In genomic region chr8:91913121-91913520, GRCm38 (mm10) we compare ENCODE assay signal across 16 mouse cellular contexts.
DNase-seq lines count a peak whose midpoint lies in the region; ATAC-seq and TF ChIP-seq lines count a peak whose summit lies in the region.
"Had no signal": no experiment of that assay in that cellular context is flagged by ENCODE, and none has a peak within 500 bp of the region (broad histone marks: within the 10 kb centered on the region; RNA-seq: fewer than 3 reads in every experiment).

No protein-coding gene starts in this region.

- no peak overlapping the region for H3K4me2 ChIP-seq in midbrain, embryonic 14.5 days (ENCODE audit: low read length)
- H3K4me2 ChIP-seq: forebrain, embryonic 15.5 days; heart, embryonic 13.5 days; hindbrain, embryonic 13.5 days had no signal

- H3K9me3 ChIP-seq in midbrain, embryonic 14.5 days (ENCODE audit: control insufficient read depth, low read length) = no peaks in the 10 kb centered on the region
- no peaks in the 10 kb centered on the region for H3K9me3 ChIP-seq in midbrain, embryonic 10.5 days (replicated peaks)
- H3K9me3 ChIP-seq: forebrain, embryonic 15.5 days; heart, embryonic 13.5 days; hindbrain, embryonic 13.5 days had no signal

- no peak for TF ChIP-seq EP300 in heart, adult 2 months (IDR thresholded peaks at IDR 0.05; ENCODE audit: insufficient read depth, low read depth, low read length)

- H3K27me3 ChIP-seq in heart, adult 2 months (ENCODE audit: control insufficient read depth, insufficient read depth, low read length) = no peaks in the 10 kb centered on the region
- no peaks in the 10 kb centered on the region for H3K27me3 ChIP-seq in midbrain, embryonic 14.5 days (ENCODE audit: control insufficient read depth, insufficient read depth, low read length)
- H3K27me3 ChIP-seq in midbrain, embryonic 10.5 days (ENCODE audit: low read depth, poor library complexity, severe bottlenecking) = 0 out of 2 replicates have a peak, but pooled peaks cover 5% of the 10 kb centered on the region
- H3K27me3 ChIP-seq: forebrain, embryonic 15.5 days had no signal

- H3K4me3 ChIP-seq in heart, adult 2 months = no peak overlapping the region
- no peak overlapping the region for H3K4me3 ChIP-seq in midbrain, embryonic 14.5 days (replicated peaks; ENCODE audit: low read depth, low read length)
- no peak overlapping the region for H3K4me3 ChIP-seq in midbrain, embryonic 10.5 days
- H3K4me3 ChIP-seq: forebrain, embryonic 15.5 days; heart, embryonic 13.5 days; hindbrain, embryonic 13.5 days had no signal

- H3K9ac ChIP-seq in heart, adult 2 months (ENCODE audit: low read depth, low read length) = no peak overlapping the region
- no peak overlapping the region for H3K9ac ChIP-seq in midbrain, embryonic 14.5 days (replicated peaks; ENCODE audit: low read length)
- H3K9ac ChIP-seq: forebrain, embryonic 15.5 days; heart, embryonic 13.5 days; hindbrain, embryonic 13.5 days had no signal

- intact Hi-C loops in heart, adult 2 months (cut with DNase I) = no loop called here

- H3K36me3 ChIP-seq in heart, adult 2 months (ENCODE audit: control insufficient read depth, insufficient read depth, low read length) = no peaks in the 10 kb centered on the region
- no peaks in the 10 kb centered on the region for H3K36me3 ChIP-seq in midbrain, embryonic 14.5 days (ENCODE audit: control insufficient read depth, insufficient read depth, low read length)
- no peaks in the 10 kb centered on the region for H3K36me3 ChIP-seq in midbrain, embryonic 10.5 days
- H3K36me3 ChIP-seq: forebrain, embryonic 15.5 days; heart, embryonic 13.5 days; hindbrain, embryonic 13.5 days had no signal

- H3K27ac ChIP-seq in heart, adult 2 months = no peak overlapping the region
- no peak overlapping the region for H3K27ac ChIP-seq in midbrain, embryonic 14.5 days (replicated peaks; ENCODE audit: low read depth, low read length)
- H3K27ac ChIP-seq in midbrain, embryonic 10.5 days (replicated peaks) = no peak overlapping the region
- H3K27ac ChIP-seq: forebrain, embryonic 15.5 days; heart, embryonic 13.5 days; hindbrain, embryonic 13.5 days had no signal

- WGBS in heart, adult 2 months = 47% methylated on average over 6 of the region's 6 CpGs
- 74% methylated on average over 6 of the region's 6 CpGs for WGBS in midbrain, embryonic 14.5 days
- WGBS in midbrain, embryonic 10.5 days = 82% methylated on average over 6 of the region's 6 CpGs

- no peaks in the 10 kb centered on the region for H3K79me2 ChIP-seq in heart, adult 2 months (replicated peaks; ENCODE audit: control insufficient read depth, insufficient read depth, low read length)

- peak; percentile 60 to 68 for DNase-seq in cerebellum, postnatal 14 days
- peak; percentile 58 for DNase-seq in heart, adult 11 months
- no peak for DNase-seq in heart, adult 2 months
- peak; percentile 28 for DNase-seq in midbrain, embryonic 14.5 days
- DNase-seq in midbrain, embryonic 10.5 days (ENCODE audit: low spot score) = no peak
- DNase-seq: adrenal gland, postnatal 10 days; cerebellum, adult 18-20 months; cerebellum, postnatal 25 days; gastrocnemius, postnatal 14 days; heart, postnatal 36 days had no signal

- H3K4me1 ChIP-seq in heart, adult 2 months (ENCODE audit: control insufficient read depth, insufficient read depth, low read length) = no peaks in the 10 kb centered on the region
- no peaks in the 10 kb centered on the region for H3K4me1 ChIP-seq in midbrain, embryonic 14.5 days (ENCODE audit: control insufficient read depth, insufficient read depth, low read length)
- peaks cover 9% of the 10 kb centered on the region for H3K4me1 ChIP-seq in midbrain, embryonic 10.5 days

- TF ChIP-seq CTCF in heart, adult 2 months (IDR thresholded peaks at IDR 0.05) = no peak

- TF ChIP-seq POLR2A in heart, adult 2 months (IDR thresholded peaks at IDR 0.05; ENCODE audit: insufficient read depth, low read depth, low read length) = no peak

- no peak for ATAC-seq in cerebellum, adult (ENCODE audit: insufficient number of reproducible peaks, low FRiP score, low TSS enrichment)
- no peak for ATAC-seq in midbrain, embryonic 14.5 days (ENCODE audit: low FRiP score, low TSS enrichment)
- no peak for ATAC-seq in inflammation-experienced regulatory T-cells, adult 6 months
- ATAC-seq: forebrain, embryonic 15.5 days; intestine, postnatal 0 days had no signal

Comparison
In these comparisons a context has a peak if more than half of its experiments do, and no peak if none do; other contexts are left out.
1. DNase-seq: peak in cerebellum, postnatal 14 days (2 of 2), heart, adult 11 months (single experiment) and midbrain, embryonic 14.5 days (single experiment); none in heart, adult 2 months (0 of 2) and midbrain, embryonic 10.5 days (single experiment).